Mouse (Mus musculus) megakaryocyte, embryonic 14.5 days (primary cell): ENCODE data around the gene Ddx59. TPM values are rescaled to one million over a fixed set of nuclear protein-coding genes. Genes with fewer than 3 reads are reported as not detected.

Experiments
- H3K27me3 ChIP-seq: replicated peaks from 2 replicates; pipeline ENCODE3; 2012; ENCODE audit warnings: inconsistent platforms
- H3K36me3 ChIP-seq: replicated peaks from 2 replicates; pipeline ENCODE3; 2012; ENCODE audit warnings: low read length, inconsistent platforms, mixed read lengths
- H3K4me1 ChIP-seq: 2 replicates; pipeline ENCODE4 v1.6.1; 2012; ENCODE audit warnings: inconsistent platforms
- H3K4me3 ChIP-seq: replicated peaks from 2 replicates; pipeline ENCODE3; 2012; ENCODE audit warnings: moderate library complexity, mild to moderate bottlenecking, inconsistent platforms
- H3K9me3 ChIP-seq: 2 replicates; pipeline ENCODE4 v1.6.1; 2012; ENCODE audit warnings: inconsistent platforms
- FLI1 ChIP-seq: IDR thresholded peaks from 2 replicates; pipeline ENCODE4 v1.6.1; 2012; ENCODE audit warnings: low read length, inconsistent platforms, mixed read lengths
- GATA1 ChIP-seq: IDR thresholded peaks from 3 replicates; pipeline ENCODE4 v1.6.1; 2012; ENCODE audit warnings: mixed read lengths, low read length, inconsistent platforms, borderline replicate concordance
- polyA plus RNA-seq: library from polyadenylated mRNA; stranded (reverse); fragments of >175 nt; gene quantifications from 2 replicates; pipeline ENCODE4 v1.2.3, GENCODE M21; 2012; ENCODE audit warnings: low replicate concordance; ENCODE audit not compliant: insufficient read depth

Gene Ddx59
- polyA plus RNA-seq: 0.88 TPM in 1 of 2 replicates, not detected in the other

- H3K9me3 ChIP-seq: no peaks in the 10 kb centered on the region
- TF ChIP-seq FLI1 (no peak), GATA1 (no peak)
- H3K36me3 ChIP-seq: peaks cover under 1% of the 10 kb centered on the region
- H3K27me3 ChIP-seq: no peaks in the 10 kb centered on the region
- H3K4me3 ChIP-seq: peak within 1 kb of the TSS; percentile 95
- H3K4me1 ChIP-seq: no peaks in the 10 kb centered on the region; the same call in 1 of the 2 replicates
Observed at GRCm38 (mm10) chr1:136414798-136415755, at the start of gene Ddx59. Gene Ddx59, plus strand, starts transcription at chr1:136415271.

GRCm38 (mm10) chr1:136365986-136366385, 49.1 kb upstream of the Ddx59 start:
- TF ChIP-seq GATA1 (no peak), FLI1 (no peak)

GRCm38 (mm10) chr1:136379261-136379660, 35.8 kb upstream of the Ddx59 start:
- H3K36me3 ChIP-seq: no peaks in the 10 kb centered on the region
- TF ChIP-seq FLI1 (no peak), GATA1 (no peak)
- no peaks in the 10 kb centered on the region for H3K4me1 ChIP-seq

More at GRCm38 (mm10) chr1:136365986-136366385, 49.1 kb upstream of the Ddx59 start:
- Histone ChIP-seq H3K4me1 (no peaks in the 10 kb centered on the region), H3K27me3 (peaks cover 37% of the 10 kb centered on the region), H3K9me3 (no peaks in the 10 kb centered on the region), H3K4me3 (no peak overlapping the region), H3K36me3 (no peaks in the 10 kb centered on the region)

GRCm38 (mm10) chr1:136380161-136380560, 34.9 kb upstream of the Ddx59 start:
- Histone ChIP-seq H3K4me3 (no peak overlapping the region), H3K27me3 (peaks cover 9% of the 10 kb centered on the region), H3K4me1 (no peaks in the 10 kb centered on the region), H3K9me3 (peaks cover 12% of the 10 kb centered on the region), H3K36me3 (no peaks in the 10 kb centered on the region)
- TF ChIP-seq GATA1 (no peak), FLI1 (no peak)

More at GRCm38 (mm10) chr1:136379261-136379660, 35.8 kb upstream of the Ddx59 start:
- Histone ChIP-seq H3K9me3 (peaks cover 16% of the 10 kb centered on the region), H3K27me3 (peaks cover 11% of the 10 kb centered on the region), H3K4me3 (no peak overlapping the region)

GRCm38 (mm10) chr1:136380606-136381005, 34.5 kb upstream of the Ddx59 start:
- no peak overlapping the region for H3K4me3 ChIP-seq
- no peaks in the 10 kb centered on the region for H3K36me3 ChIP-seq
- TF ChIP-seq FLI1: no peak
- no peak for TF ChIP-seq GATA1
- no peaks in the 10 kb centered on the region for H3K4me1 ChIP-seq
- H3K27me3 ChIP-seq: peaks cover 9% of the 10 kb centered on the region
- peaks cover 12% of the 10 kb centered on the region for H3K9me3 ChIP-seq

GRCm38 (mm10) chr1:136381169-136381568, 33.9 kb upstream of the Ddx59 start:
- Histone ChIP-seq H3K27me3 (peaks cover 12% of the 10 kb centered on the region), H3K4me3 (no peak overlapping the region), H3K9me3 (peaks cover 12% of the 10 kb centered on the region), H3K36me3 (no peaks in the 10 kb centered on the region), H3K4me1 (no peaks in the 10 kb centered on the region)
- TF ChIP-seq GATA1 (no peak), FLI1 (no peak)

- TF ChIP-seq GATA1 (no peak), FLI1 (no peak)
- Histone ChIP-seq H3K4me3 (no peak overlapping the region), H3K27me3 (peaks cover 12% of the 10 kb centered on the region), H3K4me1 (no peaks in the 10 kb centered on the region), H3K36me3 (no peaks in the 10 kb centered on the region), H3K9me3 (peaks cover 12% of the 10 kb centered on the region)
Observed at GRCm38 (mm10) chr1:136381583-136381982, 33.5 kb upstream of the Ddx59 start.

GRCm38 (mm10) chr1:136386914-136387313, 28.2 kb upstream of the Ddx59 start:
- H3K27me3 ChIP-seq: peaks cover 10% of the 10 kb centered on the region
- no peak overlapping the region for H3K4me3 ChIP-seq
- H3K9me3 ChIP-seq: 0 out of 2 replicates have a peak, but pooled peaks cover 2% of the 10 kb centered on the region
- H3K36me3 ChIP-seq: no peaks in the 10 kb centered on the region
- H3K4me1 ChIP-seq: no peaks in the 10 kb centered on the region
- TF ChIP-seq GATA1 (no peak), FLI1 (no peak)

- H3K4me1 ChIP-seq: 0 out of 2 replicates have a peak, but pooled peaks cover 3% of the 10 kb centered on the region
- no peak overlapping the region for H3K4me3 ChIP-seq
- no peaks in the 10 kb centered on the region for H3K36me3 ChIP-seq
- peaks cover 9% of the 10 kb centered on the region for H3K27me3 ChIP-seq
- no peaks in the 10 kb centered on the region for H3K9me3 ChIP-seq
- TF ChIP-seq GATA1 (no peak), FLI1 (no peak)
Observed at GRCm38 (mm10) chr1:136394506-136394905, 20.6 kb upstream of the Ddx59 start.

- TF ChIP-seq GATA1: no peak
- TF ChIP-seq FLI1: no peak
- H3K4me3 ChIP-seq: no peak overlapping the region
Observed at GRCm38 (mm10) chr1:136395073-136395472, 20.0 kb upstream of the Ddx59 start.

More at GRCm38 (mm10) chr1:136395073-136395472, 20.0 kb upstream of the Ddx59 start:
- no peaks in the 10 kb centered on the region for H3K9me3 ChIP-seq
- 0 out of 2 replicates have a peak, but pooled peaks cover 3% of the 10 kb centered on the region for H3K4me1 ChIP-seq
- H3K36me3 ChIP-seq: no peaks in the 10 kb centered on the region
- peaks cover 11% of the 10 kb centered on the region for H3K27me3 ChIP-seq
